Mouse (Mus musculus) sigmoid colon, adult 10 weeks (tissue): ENCODE measurements around the gene Chrne. TPM values are rescaled to one million over a fixed set of nuclear protein-coding genes. Genes with fewer than 3 reads are reported as not detected.

Experiments used
- polyA plus RNA-seq: library from polyadenylated mRNA; stranded (reverse); fragments of 350-450 nt; fragmentation: Illumina TruSeq; extraction: RNeasy Lipid Tissue Mini Kit (QIAGEN cat#74804); gene quantifications from one replicate; pipeline ENCODE4 v1.2.3, GENCODE M21; 2014; ENCODE audit warnings: low read depth, low replicate concordance

Chrne gene
- polyA plus RNA-seq: not detected

GRCm38 (mm10) chr11:70619101-70619500, at the start of gene Chrne:
TSS of gene Chrne (minus strand) at chr11:70619216.

GRCm38 (mm10) chr11:70656964-70657363, 37.9 kb upstream of the Chrne start, which contains the start of gene Eno3:
TSS of gene Eno3 (plus strand) at chr11:70657202.

GRCm38 (mm10) chr11:70654198-70654922, 35.3 kb upstream of the Chrne start, which contains the start of gene Pfn1:
TSS of gene Pfn1 (minus strand) at chr11:70654644.

DNA sequence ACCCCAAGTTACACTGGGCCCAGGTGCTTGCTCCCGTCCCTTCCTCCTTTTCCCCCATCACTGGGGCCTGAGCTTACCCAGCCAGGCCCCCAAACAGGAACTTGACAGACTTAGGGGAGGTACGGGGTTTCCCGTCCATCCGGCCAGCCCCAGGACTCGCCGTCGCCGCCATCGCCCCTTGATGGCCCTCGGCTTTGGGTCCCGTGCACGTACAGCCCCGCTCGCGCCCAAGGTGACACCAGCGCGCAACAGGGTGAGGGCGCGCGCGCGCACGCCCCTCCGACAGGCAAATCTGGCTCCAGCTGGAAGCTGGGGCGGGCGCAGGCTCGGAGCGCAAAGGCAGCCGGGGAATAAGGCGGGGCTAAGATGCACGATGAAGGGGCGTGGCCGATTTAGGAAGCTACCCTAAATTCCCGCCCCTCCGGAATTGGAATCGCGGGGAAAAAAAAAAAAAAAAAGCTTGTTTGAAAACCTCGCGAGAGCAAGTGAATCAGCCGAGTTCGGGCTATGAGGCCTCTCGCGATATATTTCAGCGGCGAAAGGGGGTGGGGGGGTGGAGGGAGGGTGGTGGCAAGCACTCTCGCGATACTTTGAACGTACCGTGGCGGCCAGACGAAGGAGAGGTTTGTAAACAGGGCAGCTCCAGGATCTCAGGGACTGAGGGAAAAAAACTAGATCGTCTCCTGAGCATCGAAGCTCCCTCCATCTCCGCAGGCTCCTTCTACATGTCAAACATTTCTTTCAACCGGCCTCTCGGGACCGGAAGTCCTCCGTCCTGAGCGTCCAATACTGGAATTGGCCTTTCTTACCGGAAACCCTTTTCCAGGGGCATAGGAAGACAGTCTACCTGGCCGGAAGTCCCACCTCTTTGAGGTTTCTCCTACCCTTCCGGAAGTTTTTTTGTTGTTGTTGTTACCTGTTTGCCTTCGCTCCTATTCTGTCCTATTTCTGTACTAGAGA, 28.0 kb upstream of the Chrne start, which contains the start of the genes Rnf167 and Slc25a11:
TSS of gene Rnf167 (plus strand) at position 545 of the 960 bp plus-strand sequence.
TSS of gene Slc25a11 (minus strand) at position 789 of the 960 bp plus-strand sequence.

GRCm38 (mm10) chr11:70638714-70639278, 19.8 kb upstream of the Chrne start, which contains the start of gene Gp1ba:
TSS of gene Gp1ba (plus strand) at chr11:70639122.

DNA sequence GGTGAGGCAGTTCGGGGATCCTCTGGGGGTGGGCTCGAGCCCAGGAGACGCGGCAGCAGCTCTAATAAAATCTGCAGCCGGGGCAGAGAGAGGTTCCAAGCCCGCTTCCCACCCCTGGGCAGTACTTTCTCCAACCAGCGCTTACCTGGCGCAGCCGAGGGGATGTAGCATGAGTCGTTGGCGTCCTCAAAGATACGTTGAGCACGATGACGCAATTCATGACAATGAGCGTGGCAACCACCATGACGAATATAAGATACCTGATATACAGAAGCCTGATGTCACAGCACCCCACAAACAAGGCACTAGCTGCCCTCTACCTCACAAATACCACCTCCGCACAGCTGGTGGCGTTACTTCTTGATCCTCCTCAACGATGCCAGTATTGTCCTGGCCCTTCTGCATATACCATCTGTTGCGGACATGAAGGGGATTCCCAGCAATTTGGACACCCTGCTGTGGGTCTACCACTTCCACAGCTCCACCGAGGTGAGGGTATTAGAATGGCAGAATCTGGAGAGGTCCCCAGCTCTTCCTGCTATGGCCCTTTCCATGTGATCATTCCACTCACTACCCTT, 3.4 kb downstream of the Chrne start, which contains the start of gene 4930544D05Rik:
TSS of gene 4930544D05Rik (plus strand) at position 333 of the 578 bp plus-strand sequence.

Other genes starting within 250 kb of the Chrne start
- gene Pelp1, start 209.2 kb downstream of the Chrne start, polyA plus RNA-seq: 6.3 TPM
- 0.47 TPM for gene Arrb2, start 186.6 kb downstream of the Chrne start, polyA plus RNA-seq
- gene Med11, start 167.3 kb downstream of the Chrne start, polyA plus RNA-seq: 8.1 TPM
- 0.28 TPM for gene Zmynd15, start 159.8 kb downstream of the Chrne start, polyA plus RNA-seq
- 12.0 TPM for gene Cxcl16, start 159.2 kb downstream of the Chrne start, polyA plus RNA-seq
- gene Tm4sf5, start 114.0 kb downstream of the Chrne start, polyA plus RNA-seq: 1.6 TPM
- gene Vmo1, start 104.6 kb downstream of the Chrne start, polyA plus RNA-seq: not detected
- not detected for gene Gltpd2, start 100.0 kb downstream of the Chrne start, polyA plus RNA-seq
- 16.2 TPM for gene Psmb6, start 93.8 kb downstream of the Chrne start, polyA plus RNA-seq
- gene Gm40193, start 86.3 kb downstream of the Chrne start, polyA plus RNA-seq: not detected
- 0.85 TPM for gene Pld2, start 79.2 kb downstream of the Chrne start, polyA plus RNA-seq
- 4.6 TPM for gene Mink1, start 56.3 kb downstream of the Chrne start, polyA plus RNA-seq
- not detected for gene 4930544D05Rik, start 3.4 kb downstream of the Chrne start, polyA plus RNA-seq
- gene Gp1ba, start 19.9 kb upstream of the Chrne start, polyA plus RNA-seq: not detected
- 43.3 TPM for gene Rnf167, start 28.0 kb upstream of the Chrne start, polyA plus RNA-seq
- 26.7 TPM for gene Slc25a11, start 28.3 kb upstream of the Chrne start, polyA plus RNA-seq
- gene Pfn1, start 35.4 kb upstream of the Chrne start, polyA plus RNA-seq: 141 TPM
- gene Eno3, start 38.0 kb upstream of the Chrne start, polyA plus RNA-seq: 22.6 TPM
- 18.2 TPM for gene Spag7, start 50.2 kb upstream of the Chrne start, polyA plus RNA-seq
- 2.2 TPM for gene Camta2, start 68.9 kb upstream of the Chrne start, polyA plus RNA-seq
- 0.85 TPM for gene Inca1, start 80.9 kb upstream of the Chrne start, polyA plus RNA-seq
- 24.2 TPM for gene Kif1c, start 81.3 kb upstream of the Chrne start, polyA plus RNA-seq
- gene Zfp3, start 145.0 kb upstream of the Chrne start, polyA plus RNA-seq: 3.8 TPM
- 2.0 TPM for gene Scimp, start 193.4 kb upstream of the Chrne start, polyA plus RNA-seq
- gene Rabep1, start 225.6 kb upstream of the Chrne start, polyA plus RNA-seq: 39.1 TPM